Mouse (Mus musculus) embryo, embryonic 11.5 days (tissue): ENCODE measurements at regions not wholly inside any gene's neighbourhood (a gene's known extent, or its start where the extent isn't known, plus 50 kb on each side); places are given as distances from the start of the nearest gene placed in this dataset.

Experiments used
- DNase-seq: peaks from one replicate; pipeline ENCODE4 v3.0.0-alpha.2; 2012; ENCODE audit warnings: low read depth, low spot score

GRCm38 (mm10) chr3:61740088-61740487 is 374.3 kb upstream of the B430305J03Rik start:
- no peak for DNase-seq

- no peak for DNase-seq
These were observed 372.8 kb upstream of the B430305J03Rik start for GRCm38 (mm10) chr3:61738528-61738927.

- DNase-seq, result no peak
These were observed 351.0 kb upstream of the B430305J03Rik start for GRCm38 (mm10) chr3:61716785-61717184.

- DNase-seq, result no peak
These were observed 322.4 kb upstream of the B430305J03Rik start for GRCm38 (mm10) chr3:61687933-61688705.

GRCm38 (mm10) chr3:61670874-61671273 is 305.1 kb upstream of the B430305J03Rik start:
- no peak for DNase-seq

- DNase-seq, result no peak
These were observed 290.4 kb upstream of the B430305J03Rik start for GRCm38 (mm10) chr3:61656143-61656542.

- DNase-seq, result no peak
These were observed 262.8 kb upstream of the B430305J03Rik start for GRCm38 (mm10) chr3:61628535-61628934.

GRCm38 (mm10) chr3:61628099-61628498 is 262.3 kb upstream of the B430305J03Rik start:
- DNase-seq, result no peak

GRCm38 (mm10) chr3:61623954-61624487 is 258.3 kb upstream of the B430305J03Rik start:
- DNase-seq, result no peak

GRCm38 (mm10) chr3:61605469-61605868 is 239.7 kb upstream of the B430305J03Rik start:
- no peak for DNase-seq

- no peak for DNase-seq
These were observed 237.1 kb upstream of the B430305J03Rik start for GRCm38 (mm10) chr3:61602891-61603290.

- DNase-seq, result no peak
These were observed 229.8 kb upstream of the B430305J03Rik start for GRCm38 (mm10) chr3:61595574-61595973.

- DNase-seq, result no peak
These were observed 226.6 kb upstream of the B430305J03Rik start for GRCm38 (mm10) chr3:61592342-61592741.

GRCm38 (mm10) chr3:61583669-61584068 is 217.9 kb upstream of the B430305J03Rik start:
- no peak for DNase-seq

- no peak for DNase-seq
These were observed 217.2 kb upstream of the B430305J03Rik start for GRCm38 (mm10) chr3:61582927-61583326.

- DNase-seq, result no peak
These were observed 214.5 kb upstream of the B430305J03Rik start for GRCm38 (mm10) chr3:61580252-61580651.

GRCm38 (mm10) chr3:61537113-61537512 is 171.4 kb upstream of the B430305J03Rik start:
- no peak for DNase-seq

- no peak for DNase-seq
These were observed 170.0 kb upstream of the B430305J03Rik start for GRCm38 (mm10) chr3:61535751-61536150.

- DNase-seq, result no peak
These were observed 137.4 kb upstream of the B430305J03Rik start for GRCm38 (mm10) chr3:61503178-61503577.

- DNase-seq, result no peak
These were observed 129.1 kb upstream of the B430305J03Rik start for GRCm38 (mm10) chr3:61494835-61495234.

- DNase-seq, result no peak
These were observed 121.1 kb upstream of the B430305J03Rik start for GRCm38 (mm10) chr3:61486808-61487389.

GRCm38 (mm10) chr3:61478861-61479584 is 113.3 kb upstream of the B430305J03Rik start:
- DNase-seq, result no peak
